Mouse (Mus musculus) c-Kit-positive CD71-positive TER-119-positive erythroid progenitor cells, embryonic 14.5 days (primary cell): Measurements from ENCODE around the gene Lin7b.

Source experiments
- DNase-seq: peaks from one replicate; pipeline ENCODE4 v3.0.0-alpha.2; 2013; ENCODE audit warnings: low spot score

Gene Lin7b

GRCm38 (mm10) chr7:45353041-45353440 lies 17.3 kb downstream of the Lin7b start:
- DNase-seq, result no peak

- DNase-seq, result no peak
Measured at GRCm38 (mm10) chr7:45346905-45347304, 23.5 kb downstream of the Lin7b start.

GRCm38 (mm10) chr7:45343543-45343942 lies 26.8 kb downstream of the Lin7b start:
- no peak for DNase-seq

GRCm38 (mm10) chr7:45342081-45342480 lies 28.3 kb downstream of the Lin7b start:
- no peak for DNase-seq

GRCm38 (mm10) chr7:45341303-45341702 lies 29.1 kb downstream of the Lin7b start:
- peak; percentile 94 for DNase-seq

- DNase-seq, result peak; percentile 74
Measured at GRCm38 (mm10) chr7:45340669-45341068, 29.7 kb downstream of the Lin7b start.

GRCm38 (mm10) chr7:45340066-45340442 lies 30.3 kb downstream of the Lin7b start:
- no peak for DNase-seq

- peak; percentile 70 for DNase-seq
Measured at GRCm38 (mm10) chr7:45339410-45340065, 30.8 kb downstream of the Lin7b start.

GRCm38 (mm10) chr7:45338161-45338911 lies 32.0 kb downstream of the Lin7b start:
- DNase-seq, result no peak

GRCm38 (mm10) chr7:45337469-45337868 lies 32.9 kb downstream of the Lin7b start:
- no peak for DNase-seq

- DNase-seq, result no peak
Measured at GRCm38 (mm10) chr7:45336319-45336718, 34.1 kb downstream of the Lin7b start.

GRCm38 (mm10) chr7:45335056-45335455 lies 35.3 kb downstream of the Lin7b start, which contains the start of gene Hrc:
TSS of gene Hrc (plus strand) at chr7:45335290.
- DNase-seq, result no peak

GRCm38 (mm10) chr7:45334605-45335004 lies 35.8 kb downstream of the Lin7b start:
- no peak for DNase-seq

- DNase-seq, result no peak
Measured at GRCm38 (mm10) chr7:45333431-45333982, 36.9 kb downstream of the Lin7b start, which contains the start of gene Trpm4. TSS of gene Trpm4 (minus strand) at chr7:45333780.

- DNase-seq, result no peak
Measured at GRCm38 (mm10) chr7:45332685-45333425, 37.5 kb downstream of the Lin7b start.

GRCm38 (mm10) chr7:45331502-45331901 lies 38.9 kb downstream of the Lin7b start:
- DNase-seq, result no peak

GRCm38 (mm10) chr7:45328841-45329475 lies 41.4 kb downstream of the Lin7b start:
- DNase-seq, result no peak

GRCm38 (mm10) chr7:45325800-45326199 lies 44.6 kb downstream of the Lin7b start:
- no peak for DNase-seq

GRCm38 (mm10) chr7:45323069-45323468 lies 47.3 kb downstream of the Lin7b start:
- no peak for DNase-seq

- DNase-seq, result no peak
Measured at GRCm38 (mm10) chr7:45322245-45322644, 48.1 kb downstream of the Lin7b start.
